Mouse (Mus musculus): ENCODE measurements around the gene Olfr732. TPM values are rescaled to one million over a fixed set of nuclear protein-coding genes. Genes with fewer than 3 reads are reported as not detected.

The Olfr732 gene
- not detected for polyA plus RNA-seq (2014; fragmentation: Illumina TruSeq; extraction: RNeasy Lipid Tissue Mini Kit (QIAGEN cat#74804); ENCODE audit: low read depth, low replicate concordance)

GRCm38 (mm10) chr14:50284106-50284505 is at the start of gene Olfr732:
TSS of gene Olfr732 (minus strand) at chr14:50284206.

GRCm38 (mm10) chr14:50326661-50327060 is 42.7 kb upstream of the Olfr732 start, which contains the start of gene Olfr734:
TSS of gene Olfr734 (minus strand) at chr14:50326761.

GRCm38 (mm10) chr14:50301422-50301821 is 17.4 kb upstream of the Olfr732 start, which contains the start of gene Olfr733:
TSS of gene Olfr733 (minus strand) at chr14:50301522.

GRCm38 (mm10) chr14:50241766-50242165 is 42.2 kb downstream of the Olfr732 start, which contains the start of gene Olfr731:
TSS of gene Olfr731 (minus strand) at chr14:50241866.

Other genes starting within 250 kb of the Olfr732 start
- gene Olfr725, start 243.8 kb downstream of the Olfr732 start, polyA plus RNA-seq (2014; fragmentation: Illumina TruSeq; extraction: RNeasy Lipid Tissue Mini Kit (QIAGEN cat#74804); ENCODE audit: low read depth, low replicate concordance) = not detected
- gene Olfr726, start 193.3 kb downstream of the Olfr732 start, polyA plus RNA-seq (2014; fragmentation: Illumina TruSeq; extraction: RNeasy Lipid Tissue Mini Kit (QIAGEN cat#74804); ENCODE audit: low read depth, low replicate concordance) = not detected
- not detected for gene Olfr727, start 161.0 kb downstream of the Olfr732 start, polyA plus RNA-seq (2014; fragmentation: Illumina TruSeq; extraction: RNeasy Lipid Tissue Mini Kit (QIAGEN cat#74804); ENCODE audit: low read depth, low replicate concordance)
- gene Olfr728, start 141.5 kb downstream of the Olfr732 start, polyA plus RNA-seq (2014; fragmentation: Illumina TruSeq; extraction: RNeasy Lipid Tissue Mini Kit (QIAGEN cat#74804); ENCODE audit: low read depth, low replicate concordance) = not detected
- gene Olfr729, start 131.3 kb downstream of the Olfr732 start, polyA plus RNA-seq (2014; fragmentation: Illumina TruSeq; extraction: RNeasy Lipid Tissue Mini Kit (QIAGEN cat#74804); ENCODE audit: low read depth, low replicate concordance) = not detected
- gene Olfr730, start 96.0 kb downstream of the Olfr732 start, polyA plus RNA-seq (2014; fragmentation: Illumina TruSeq; extraction: RNeasy Lipid Tissue Mini Kit (QIAGEN cat#74804); ENCODE audit: low read depth, low replicate concordance) = not detected
- gene Olfr731, start 42.3 kb downstream of the Olfr732 start, polyA plus RNA-seq (2014; fragmentation: Illumina TruSeq; extraction: RNeasy Lipid Tissue Mini Kit (QIAGEN cat#74804); ENCODE audit: low read depth, low replicate concordance) = not detected
- not detected for gene Olfr733, start 17.3 kb upstream of the Olfr732 start, polyA plus RNA-seq (2014; fragmentation: Illumina TruSeq; extraction: RNeasy Lipid Tissue Mini Kit (QIAGEN cat#74804); ENCODE audit: low read depth, low replicate concordance)
- gene Olfr734, start 42.6 kb upstream of the Olfr732 start, polyA plus RNA-seq (2014; fragmentation: Illumina TruSeq; extraction: RNeasy Lipid Tissue Mini Kit (QIAGEN cat#74804); ENCODE audit: low read depth, low replicate concordance) = not detected
- not detected for gene Olfr735, start 64.7 kb upstream of the Olfr732 start, polyA plus RNA-seq (2014; fragmentation: Illumina TruSeq; extraction: RNeasy Lipid Tissue Mini Kit (QIAGEN cat#74804); ENCODE audit: low read depth, low replicate concordance)
- gene Tlr11, start 73.7 kb upstream of the Olfr732 start, polyA plus RNA-seq (2014; fragmentation: Illumina TruSeq; extraction: RNeasy Lipid Tissue Mini Kit (QIAGEN cat#74804); ENCODE audit: low read depth, low replicate concordance) = 1.4 TPM
- gene Olfr736, start 97.0 kb upstream of the Olfr732 start, polyA plus RNA-seq (2014; fragmentation: Illumina TruSeq; extraction: RNeasy Lipid Tissue Mini Kit (QIAGEN cat#74804); ENCODE audit: low read depth, low replicate concordance) = not detected
- not detected for gene Olfr738, start 123.4 kb upstream of the Olfr732 start, polyA plus RNA-seq (2014; fragmentation: Illumina TruSeq; extraction: RNeasy Lipid Tissue Mini Kit (QIAGEN cat#74804); ENCODE audit: low read depth, low replicate concordance)
- gene Olfr739, start 134.4 kb upstream of the Olfr732 start, polyA plus RNA-seq (2014; fragmentation: Illumina TruSeq; extraction: RNeasy Lipid Tissue Mini Kit (QIAGEN cat#74804); ENCODE audit: low read depth, low replicate concordance) = not detected
- not detected for gene Olfr740, start 161.3 kb upstream of the Olfr732 start, polyA plus RNA-seq (2014; fragmentation: Illumina TruSeq; extraction: RNeasy Lipid Tissue Mini Kit (QIAGEN cat#74804); ENCODE audit: low read depth, low replicate concordance)
- not detected for gene Olfr741, start 188.5 kb upstream of the Olfr732 start, polyA plus RNA-seq (2014; fragmentation: Illumina TruSeq; extraction: RNeasy Lipid Tissue Mini Kit (QIAGEN cat#74804); ENCODE audit: low read depth, low replicate concordance)
- gene Olfr742, start 219.4 kb upstream of the Olfr732 start, polyA plus RNA-seq (2014; fragmentation: Illumina TruSeq; extraction: RNeasy Lipid Tissue Mini Kit (QIAGEN cat#74804); ENCODE audit: low read depth, low replicate concordance) = not detected
- gene Olfr743, start 237.6 kb upstream of the Olfr732 start, polyA plus RNA-seq (2014; fragmentation: Illumina TruSeq; extraction: RNeasy Lipid Tissue Mini Kit (QIAGEN cat#74804); ENCODE audit: low read depth, low replicate concordance) = not detected

All from sigmoid colon, adult 10 weeks (tissue).